ENCODE assay signal across 29 mouse cellular contexts in the genomic region with DNA sequence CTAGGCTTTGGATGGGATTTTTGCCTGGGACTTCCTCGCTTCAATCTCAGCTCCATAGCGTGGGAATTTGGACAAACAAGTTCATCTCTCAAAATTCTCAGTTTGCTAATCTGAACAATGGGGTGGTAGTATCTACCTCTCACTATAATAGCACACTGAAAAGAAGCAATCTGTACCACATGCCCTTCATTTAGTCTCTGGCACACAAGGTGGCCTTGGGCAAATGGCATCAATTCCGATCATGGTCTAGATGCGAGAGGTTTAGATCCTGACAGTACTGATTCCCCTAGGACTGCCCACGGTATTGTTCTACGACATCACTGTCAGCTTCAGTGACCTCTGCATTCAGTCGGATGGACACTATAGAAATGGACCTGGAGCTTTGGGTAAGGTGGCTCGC. TPM values are rescaled to one million over a fixed set of nuclear protein-coding genes. Genes with fewer than 3 reads are reported as not detected.
"Had no signal": no experiment of that assay in that cellular context is flagged by ENCODE, and none has a peak within 500 bp of the region (broad histone marks: within the 10 kb centered on the region; RNA-seq: fewer than 3 reads in every experiment).

No protein-coding gene starts in this region.

- H3K4me3 ChIP-seq: embryonic facial prominence, embryonic 10.5 days; embryonic facial prominence, embryonic 12.5 days; embryonic facial prominence, embryonic 13.5 days; embryonic facial prominence, embryonic 15.5 days; erythroblast, embryonic 14.5 days; forebrain, embryonic 10.5 days; forebrain, embryonic 12.5 days; forebrain, embryonic 13.5 days; forebrain, embryonic 15.5 days; heart, adult 2 months had no signal

- H3K27me3 ChIP-seq: embryonic facial prominence, embryonic 12.5 days; embryonic facial prominence, embryonic 13.5 days; embryonic facial prominence, embryonic 15.5 days; forebrain, embryonic 12.5 days; forebrain, embryonic 13.5 days; forebrain, embryonic 15.5 days had no signal

- H3K9ac ChIP-seq: embryonic facial prominence, embryonic 12.5 days; embryonic facial prominence, embryonic 13.5 days; embryonic facial prominence, embryonic 15.5 days; forebrain, embryonic 12.5 days; forebrain, embryonic 13.5 days; forebrain, embryonic 15.5 days; forebrain, postnatal 0 days had no signal

- DNase-seq: cerebellum, adult 2 months; cerebellum, adult 8-10 months; cerebellum, adult 9-10 months; cerebellum, adult 9-11 months; cerebellum, postnatal 10 days; cerebellum, postnatal 14 days; cerebellum, postnatal 25 days; cerebellum, postnatal 36 days; embryo, embryonic 11 days; forebrain, postnatal 0 days; gastrocnemius, postnatal 10 days; gastrocnemius, postnatal 14 days; gastrocnemius, postnatal 25 days; gastrocnemius, postnatal 36 days; heart, adult 18-20 months; heart, adult 2 months had no signal

- ATAC-seq: forebrain, embryonic 13.5 days; forebrain, embryonic 14.5 days; forebrain, embryonic 15.5 days; forebrain, embryonic 16.5 days; forebrain, postnatal 0 days had no signal

- H3K9me3 ChIP-seq: embryonic facial prominence, embryonic 10.5 days; embryonic facial prominence, embryonic 12.5 days; embryonic facial prominence, embryonic 13.5 days; embryonic facial prominence, embryonic 15.5 days; forebrain, embryonic 10.5 days; forebrain, embryonic 12.5 days; forebrain, embryonic 13.5 days; forebrain, embryonic 15.5 days had no signal

- H3K4me1 ChIP-seq: forebrain, embryonic 13.5 days; forebrain, embryonic 15.5 days had no signal

- H3K27ac ChIP-seq: embryonic facial prominence, embryonic 10.5 days; embryonic facial prominence, embryonic 12.5 days; embryonic facial prominence, embryonic 13.5 days; embryonic facial prominence, embryonic 15.5 days; forebrain, embryonic 10.5 days; forebrain, embryonic 12.5 days; forebrain, embryonic 13.5 days; forebrain, embryonic 15.5 days; heart, adult 2 months had no signal

- H3K36me3 ChIP-seq: embryonic facial prominence, embryonic 10.5 days; embryonic facial prominence, embryonic 12.5 days; embryonic facial prominence, embryonic 15.5 days; forebrain, embryonic 10.5 days; forebrain, embryonic 12.5 days; forebrain, embryonic 15.5 days had no signal

- H3K4me2 ChIP-seq: embryonic facial prominence, embryonic 12.5 days; embryonic facial prominence, embryonic 13.5 days; embryonic facial prominence, embryonic 15.5 days; forebrain, embryonic 12.5 days; forebrain, embryonic 13.5 days; forebrain, embryonic 15.5 days had no signal

RNA-seq across cellular contexts. Expression of a gene that starts 29.4 kb away (rescaled TPM):
- total RNA-seq: common myeloid progenitor, adult 5-6 weeks; granulocyte monocyte progenitor cell, adult 5-6 weeks had no signal
- polyA plus RNA-seq: erythroblast, embryonic 14.5 days had no signal
